Mouse (Mus musculus) forelimb bud, embryonic 11.5 days (tissue): ENCODE measurements around the gene Prpf40a.

ENCODE experiments used
- DNase-seq: peaks from one replicate; pipeline ENCODE4 v3.0.0-alpha.2; 2012; ENCODE audit warnings: low read depth, low spot score

The Prpf40a gene

DNA sequence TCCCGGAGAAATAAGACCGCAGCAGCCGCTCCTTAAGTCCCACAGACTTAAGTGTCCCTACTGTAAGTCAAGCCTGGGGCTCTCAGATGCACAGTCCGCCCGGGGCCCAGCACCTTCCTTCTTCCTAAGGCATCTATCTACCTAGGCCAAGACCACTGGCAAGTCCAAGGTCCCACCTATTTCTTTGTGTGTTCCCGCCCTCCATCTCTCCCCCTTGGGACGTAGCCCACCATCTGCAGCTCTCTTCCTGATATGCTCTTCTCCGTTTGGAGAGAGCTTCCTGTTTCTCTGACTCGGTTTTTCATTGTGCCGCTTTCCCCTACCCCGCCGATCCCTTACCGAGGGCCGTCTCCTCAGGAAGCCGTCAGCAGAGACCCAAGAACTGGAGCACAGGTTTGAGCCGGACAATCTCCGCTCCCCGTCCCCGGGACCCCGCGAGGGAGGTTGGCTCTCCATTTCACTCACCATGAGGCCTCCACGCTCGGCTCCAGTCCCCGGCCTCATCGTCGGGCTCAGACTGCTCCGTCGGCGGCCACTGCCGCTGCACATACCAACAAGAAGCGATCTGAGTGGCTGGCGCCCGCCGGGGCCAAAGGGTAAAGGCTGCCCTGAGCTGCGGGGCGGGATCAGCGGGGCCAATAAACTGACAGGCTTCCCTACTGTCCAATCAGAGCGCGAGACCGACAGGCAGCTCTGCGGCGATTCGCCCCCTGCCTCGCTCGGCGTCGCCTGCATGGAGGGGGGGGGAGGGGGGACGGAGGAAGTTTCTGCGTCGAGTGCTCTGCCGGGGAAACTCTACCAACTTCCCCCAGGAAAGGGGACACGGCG is at the start of gene Prpf40a:
Gene Prpf40a (minus strand): TSS at position 601 of the 828 bp plus-strand sequence.
- peak; percentile 99 for DNase-seq

DNA sequence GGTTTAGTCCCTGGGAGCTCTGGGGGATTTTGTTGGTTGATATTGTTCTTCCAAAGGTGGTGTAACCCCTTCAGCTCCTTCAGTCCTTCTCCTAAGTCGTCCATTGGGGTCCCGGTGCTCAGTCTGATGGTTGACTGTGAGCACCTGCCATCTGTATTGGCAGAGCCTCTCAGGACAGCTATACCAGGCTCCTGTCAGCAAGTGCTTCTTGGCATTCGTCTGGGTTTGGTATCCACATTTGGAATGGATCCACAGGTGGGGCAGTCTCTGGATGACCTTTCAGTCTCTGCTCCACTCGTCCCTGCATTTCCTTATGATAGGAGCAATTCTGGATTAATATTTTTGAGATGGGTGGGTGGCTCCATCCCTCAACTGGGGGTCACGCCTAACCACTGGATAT is 31.2 kb upstream of the Prpf40a start:
- DNase-seq = no peak

DNA sequence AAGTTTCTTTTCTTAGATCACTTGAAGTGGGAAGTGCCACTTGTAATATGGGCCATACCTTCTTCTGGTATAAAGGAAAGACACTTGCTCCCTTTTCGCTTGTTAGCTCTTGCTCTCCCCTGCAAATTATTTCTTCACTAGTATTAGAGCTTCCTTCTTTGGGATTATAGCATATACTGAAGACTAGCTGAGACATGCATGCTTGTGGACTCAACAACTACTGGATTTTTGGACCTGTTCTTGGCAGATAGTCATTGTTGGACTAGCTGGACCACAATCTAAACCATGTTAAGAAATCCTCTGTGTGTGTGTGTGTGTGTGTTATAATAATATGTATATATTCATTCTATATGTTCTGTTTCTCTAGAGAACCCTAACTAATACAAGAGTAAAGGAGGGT is 22.4 kb upstream of the Prpf40a start:
- no peak for DNase-seq

DNA sequence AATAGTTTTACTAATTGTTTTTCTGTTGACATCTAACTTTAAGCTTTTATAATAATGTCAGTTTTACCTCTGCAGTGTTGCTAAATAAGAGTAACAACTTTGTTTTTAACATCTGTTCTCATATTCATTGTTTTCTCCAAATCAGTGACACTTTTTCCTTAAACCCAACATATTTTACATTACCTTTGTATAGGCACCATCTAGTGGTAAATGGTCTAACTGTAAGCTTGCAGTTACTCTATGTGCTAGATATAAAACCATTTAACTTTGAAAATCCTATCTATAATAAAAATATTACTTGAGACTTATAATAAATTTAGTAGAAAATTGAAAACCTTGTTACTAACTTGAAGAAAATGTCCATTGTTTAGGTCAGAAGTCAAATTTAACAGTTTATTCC is 15.7 kb upstream of the Prpf40a start:
- no peak for DNase-seq

DNA sequence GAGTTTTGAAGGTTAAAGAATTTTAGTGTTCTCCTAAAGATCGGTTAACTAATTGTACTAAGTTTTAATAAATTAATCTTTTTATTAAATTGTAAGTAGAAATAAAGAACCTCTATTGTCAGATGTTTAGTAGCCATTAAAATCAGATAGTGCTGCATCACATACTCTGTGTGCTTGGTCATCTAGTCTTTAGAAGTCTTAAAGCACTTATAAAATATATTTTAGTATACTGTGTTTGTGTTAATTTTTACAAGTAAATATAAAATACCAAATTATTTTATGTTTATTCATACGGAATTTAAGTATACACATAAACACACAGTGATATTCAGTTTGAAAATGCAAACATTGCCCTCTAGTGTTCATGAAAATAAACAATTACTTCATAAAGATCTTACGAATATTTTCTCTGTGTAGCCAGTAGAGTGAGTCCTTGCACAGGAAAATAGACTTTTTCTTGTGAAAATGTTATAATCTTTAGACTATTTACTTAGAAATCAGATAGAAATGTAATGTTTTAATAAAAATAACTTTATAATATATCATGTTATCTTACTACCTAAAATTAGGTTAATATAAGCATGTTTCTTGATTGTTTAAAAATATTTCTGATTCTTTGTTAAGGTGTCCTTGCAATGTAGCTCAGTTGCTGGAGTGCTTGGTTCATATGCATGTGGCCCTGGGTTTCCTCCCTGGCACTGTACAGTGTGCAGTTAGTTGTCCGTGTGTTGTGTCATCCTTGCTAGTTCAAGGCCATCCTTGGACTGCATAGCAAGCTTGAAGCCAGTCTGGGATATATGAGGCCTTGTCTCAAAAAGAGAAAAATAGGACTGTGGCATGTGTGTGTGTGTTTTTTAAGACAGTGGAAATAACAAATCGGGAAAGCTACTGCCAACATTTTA is 13.5 kb upstream of the Prpf40a start:
- DNase-seq = no peak

DNA sequence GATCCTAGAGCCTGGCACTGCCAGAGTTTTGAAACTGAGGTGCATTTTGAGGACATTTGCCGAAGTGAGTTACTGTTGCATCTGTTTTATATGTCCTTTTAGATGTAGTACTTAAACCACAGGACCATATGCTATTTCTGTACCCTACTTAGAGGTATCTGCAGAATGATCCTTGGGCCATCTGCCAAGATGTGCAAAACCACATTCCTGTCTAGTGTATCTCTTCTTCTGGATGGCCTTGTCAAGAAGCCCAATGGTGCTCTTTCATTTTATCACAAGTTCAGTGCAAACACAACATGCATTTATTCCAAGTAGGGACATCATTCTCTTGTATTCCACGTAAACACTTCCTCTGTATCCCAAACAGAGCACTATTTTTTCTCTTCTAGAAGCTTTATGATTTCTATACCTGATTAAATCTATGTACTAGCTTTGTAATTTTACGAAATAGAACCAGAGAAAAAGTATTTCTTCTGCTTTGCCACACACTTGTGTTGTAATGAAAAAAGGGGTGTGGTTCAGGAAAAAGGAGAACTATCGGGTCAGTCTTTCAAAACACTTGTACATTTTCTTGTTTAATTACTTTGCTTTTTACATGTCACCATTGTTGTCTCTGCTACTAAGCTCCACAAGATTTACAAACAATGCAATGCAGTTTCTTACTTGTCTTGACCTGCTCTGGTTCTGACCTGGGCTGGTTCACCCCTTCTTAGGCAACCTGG is 9.2 kb upstream of the Prpf40a start:
- no peak for DNase-seq

DNA sequence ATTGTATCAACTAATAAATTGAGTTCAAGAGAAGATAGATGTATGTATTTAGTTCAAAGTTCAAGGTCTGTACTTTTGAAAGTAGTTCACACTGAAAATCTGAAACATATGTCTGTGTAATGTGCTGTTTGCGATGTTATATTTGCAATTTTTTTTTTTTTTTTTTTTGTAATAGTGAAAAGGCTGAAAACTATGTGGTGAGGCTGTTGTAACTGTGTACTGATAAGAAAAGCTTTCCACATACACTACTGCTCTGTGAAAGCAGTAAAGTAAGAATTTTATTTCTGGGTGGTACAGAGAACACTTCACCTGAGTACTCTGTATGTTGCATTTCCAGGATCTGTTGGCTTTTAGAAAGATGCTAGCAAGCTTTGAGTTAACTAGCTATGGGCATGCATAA is 8.1 kb upstream of the Prpf40a start:
- no peak for DNase-seq

DNA sequence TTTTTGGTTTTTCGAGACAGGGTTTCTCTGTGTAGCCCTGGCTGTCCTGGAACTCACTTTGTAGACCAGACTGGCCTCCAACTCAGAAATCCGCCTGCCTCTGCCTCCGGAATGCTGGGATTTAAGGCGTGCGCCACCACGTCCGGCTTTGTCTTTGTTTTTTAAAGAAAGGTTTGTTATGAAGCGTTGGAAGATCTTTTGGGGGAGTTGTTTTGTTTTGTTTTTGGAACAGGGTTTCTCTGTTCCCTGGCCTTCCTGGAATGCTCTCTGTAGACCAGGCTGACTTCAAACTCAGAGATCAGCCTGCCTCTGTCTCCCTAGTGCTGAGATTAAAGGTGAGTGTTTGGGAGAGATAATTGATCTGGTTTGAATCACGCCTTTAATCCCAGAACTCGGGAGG is 5.3 kb upstream of the Prpf40a start:
- no peak for DNase-seq

DNA sequence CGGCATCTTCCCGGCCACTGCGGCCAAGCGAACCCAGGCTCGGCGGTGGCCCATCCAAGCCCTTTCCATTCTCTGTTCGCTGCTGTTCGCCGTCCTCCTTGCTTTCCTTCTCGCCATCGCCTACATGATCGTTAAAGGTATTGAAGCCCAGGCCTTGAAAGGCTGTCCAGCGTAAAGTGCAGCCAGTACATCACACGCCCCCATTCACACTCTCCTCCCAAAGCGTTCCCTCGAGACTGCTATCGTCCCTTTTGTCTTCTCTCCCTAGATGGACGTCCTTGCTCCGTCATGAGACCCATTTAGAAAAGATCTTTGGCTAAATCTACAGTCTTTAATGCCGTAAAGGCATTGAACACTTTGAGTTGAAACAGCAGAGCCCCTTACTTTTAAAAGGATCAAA is 1.3 kb upstream of the Prpf40a start:
- peak; percentile 26 for DNase-seq

DNA sequence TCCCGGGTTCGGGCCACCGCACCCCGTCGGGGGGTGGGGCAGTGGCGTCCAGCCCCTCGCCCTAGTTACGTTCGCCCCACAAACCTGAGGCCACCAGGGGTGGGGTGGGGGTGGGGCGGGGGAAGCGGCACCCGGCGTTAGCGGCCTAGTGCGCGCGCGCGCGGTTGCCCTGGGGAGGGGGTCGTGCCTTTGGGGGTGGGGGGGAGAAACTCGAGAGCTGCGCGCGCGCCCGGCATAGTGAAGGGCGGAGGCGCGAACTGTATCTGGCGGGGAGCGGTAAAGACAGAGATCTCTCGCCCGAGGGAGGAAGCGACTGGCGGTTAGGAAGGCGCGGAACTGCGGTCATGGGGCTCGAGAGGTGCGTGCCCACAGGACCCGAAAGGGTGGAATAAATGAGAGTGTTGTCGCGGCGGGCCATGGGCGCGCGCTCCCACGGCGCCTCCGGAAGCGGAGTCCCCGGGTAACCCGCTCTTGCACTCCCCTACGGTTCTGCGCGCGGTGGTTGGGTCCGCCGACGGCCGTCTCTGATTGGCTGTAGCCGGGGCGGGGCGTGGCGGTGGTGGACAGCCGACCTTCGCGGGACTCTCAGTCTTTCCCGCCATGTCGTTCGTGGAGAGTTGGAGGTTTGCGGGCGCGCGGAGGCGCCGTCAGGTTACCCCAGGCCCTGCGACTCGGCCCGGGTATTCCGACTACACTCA is 588 bp upstream of the Prpf40a start, which contains the start of gene Arl6ip6:
Gene Arl6ip6 (plus strand): TSS at position 204 of the 698 bp plus-strand sequence.
- peak; percentile 91 for DNase-seq

DNA sequence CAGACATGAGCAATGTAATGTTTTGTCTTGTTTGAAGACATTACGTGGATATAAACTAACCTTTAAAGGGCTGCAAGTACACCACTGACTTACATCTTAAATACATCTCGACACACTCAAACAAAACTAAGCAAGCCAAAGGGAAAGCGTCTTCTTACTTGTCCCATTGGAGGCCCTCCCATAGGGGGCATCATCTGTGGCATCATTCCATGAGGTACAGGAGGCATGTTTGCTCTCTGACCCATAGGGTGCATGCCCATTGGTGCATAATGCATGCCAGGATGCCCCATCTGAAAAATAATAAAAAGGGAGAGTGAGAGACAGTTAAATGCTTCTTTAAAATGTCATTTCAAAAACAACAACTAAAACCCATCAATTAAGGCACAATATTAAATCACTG is 1.3 kb downstream of the Prpf40a start:
- DNase-seq = peak; percentile 23

DNA sequence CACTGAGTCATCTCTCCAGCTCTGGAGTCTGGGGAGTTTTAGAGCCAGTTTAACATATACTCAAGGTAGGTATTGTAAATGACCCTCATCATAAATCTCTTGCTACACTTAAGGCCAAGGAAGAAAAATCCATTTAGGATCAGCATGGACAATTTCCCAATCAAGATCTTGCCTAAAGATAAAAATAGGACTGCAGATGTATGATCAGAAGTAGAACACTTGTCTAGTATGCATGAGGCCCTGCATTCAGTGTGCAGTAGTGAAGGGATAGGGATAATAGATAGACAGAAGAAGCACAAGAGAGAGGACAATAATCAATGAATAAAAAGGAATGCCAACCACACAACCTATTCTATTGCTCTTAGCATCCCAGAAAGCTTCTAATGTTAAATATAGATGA is 11.2 kb downstream of the Prpf40a start:
- DNase-seq = no peak

DNA sequence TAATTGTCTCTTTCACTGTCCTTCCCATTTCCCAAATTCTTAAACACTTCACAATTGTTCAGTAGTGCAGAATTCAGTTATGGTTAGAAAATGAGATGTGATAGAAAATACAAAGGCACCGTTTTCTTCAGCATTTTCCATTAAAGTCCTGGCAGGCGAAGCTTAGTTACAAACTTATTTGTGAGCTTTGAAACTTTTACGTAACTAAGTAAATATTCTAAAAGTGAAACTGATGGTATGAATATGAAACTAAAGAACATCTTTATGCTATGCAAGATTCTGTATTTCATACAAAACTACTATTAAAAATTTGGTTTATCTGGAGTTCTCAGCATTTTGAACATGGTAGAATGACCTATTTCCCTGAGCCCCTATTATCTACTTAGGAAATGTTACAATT is 12.1 kb downstream of the Prpf40a start:
- DNase-seq = no peak

DNA sequence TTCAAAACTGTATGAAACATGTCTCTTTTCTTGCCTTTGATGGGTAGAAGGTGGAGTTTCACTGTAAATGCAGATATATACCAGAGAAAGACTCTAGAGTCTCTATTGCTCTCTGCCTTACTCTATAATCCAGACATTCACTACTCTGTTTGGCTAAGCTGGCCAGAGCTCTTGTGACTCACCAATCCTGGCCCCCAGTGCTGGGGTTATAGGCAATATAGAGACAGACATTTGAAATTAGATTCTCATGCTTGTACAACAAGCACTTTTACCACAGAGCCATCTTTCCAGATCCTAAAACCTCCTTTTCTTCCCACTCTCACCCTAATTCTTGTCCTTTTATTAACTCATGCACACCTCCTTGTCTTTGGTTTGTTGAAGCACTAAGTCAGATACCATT is 17.1 kb downstream of the Prpf40a start:
- DNase-seq = no peak

DNA sequence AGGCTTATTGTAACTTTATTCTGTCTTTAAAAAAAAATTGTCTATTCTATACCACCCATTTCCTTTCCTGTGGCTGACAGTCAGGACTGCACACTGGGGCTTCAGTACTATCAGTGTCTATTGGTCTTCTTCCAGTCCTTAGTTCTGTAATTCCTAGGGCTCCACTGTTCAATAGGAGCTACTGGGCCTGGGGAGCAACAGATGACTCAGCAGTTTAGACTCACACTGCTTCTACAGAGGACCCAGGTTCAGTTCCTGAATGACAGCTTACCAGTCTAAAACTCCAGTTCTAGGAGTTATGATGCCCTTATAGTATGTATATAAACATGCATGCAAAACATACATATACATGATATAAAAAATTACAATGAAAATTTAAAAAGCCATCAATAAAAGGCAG is 44.2 kb downstream of the Prpf40a start:
- DNase-seq = no peak

DNA sequence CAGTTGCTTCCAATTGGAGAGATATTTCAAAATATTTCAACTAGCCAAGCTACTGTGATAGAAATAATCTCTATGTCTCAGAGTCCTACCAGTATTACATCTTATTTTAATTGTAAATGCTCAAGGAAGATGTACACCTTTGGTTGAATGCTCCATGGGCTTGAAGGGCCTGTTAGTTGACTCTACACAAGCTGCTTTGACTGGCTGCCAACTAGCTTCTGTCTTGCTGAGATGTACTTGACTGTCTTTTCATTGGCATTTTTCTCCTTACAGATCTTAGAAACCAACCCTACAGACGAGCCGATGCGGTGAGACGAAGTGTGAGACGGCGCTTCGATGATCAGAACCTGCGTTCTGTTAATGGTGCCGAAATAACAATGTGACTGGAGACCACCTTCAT is 59.5 kb downstream of the Prpf40a start:
- no peak for DNase-seq

DNA sequence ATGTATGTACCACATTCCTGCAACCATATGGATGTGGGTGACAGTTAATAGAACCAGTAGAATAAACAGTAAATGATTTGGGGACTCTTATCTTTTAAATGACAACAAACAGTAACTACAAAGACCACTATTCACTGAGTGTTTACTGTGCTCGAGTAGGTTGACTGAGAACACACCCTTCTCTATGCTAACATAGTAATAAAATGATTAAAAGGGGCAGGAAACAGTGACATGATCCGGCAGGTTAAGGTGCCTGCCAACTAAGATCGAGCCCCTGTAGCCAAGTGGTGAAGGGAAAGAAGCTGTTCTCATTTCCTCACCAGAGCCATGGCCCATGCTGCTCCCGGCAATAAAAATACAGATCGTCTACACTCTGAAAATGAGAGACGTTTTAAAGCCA is 62.0 kb downstream of the Prpf40a start:
- no peak for DNase-seq

DNA sequence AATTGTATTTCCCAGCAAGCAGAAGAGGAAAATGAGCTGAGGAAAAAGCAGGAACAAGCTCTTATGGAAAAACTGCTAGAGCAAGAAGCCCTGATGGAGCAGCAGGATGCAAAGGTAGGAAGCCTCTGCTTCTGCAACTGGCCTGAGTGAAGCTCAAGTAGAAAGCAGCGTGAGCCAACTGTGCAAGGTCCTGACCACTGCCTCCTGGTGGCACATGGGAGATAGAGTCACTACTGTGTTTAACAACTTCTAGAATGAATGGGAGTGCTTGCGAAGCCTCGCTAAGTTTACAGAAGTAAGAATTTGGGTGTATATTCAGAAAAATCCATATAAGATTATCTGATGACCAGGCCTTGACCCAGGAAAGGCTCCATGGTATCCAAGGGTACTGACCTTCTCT is 65.1 kb downstream of the Prpf40a start:
- DNase-seq = peak; percentile 7

DNA sequence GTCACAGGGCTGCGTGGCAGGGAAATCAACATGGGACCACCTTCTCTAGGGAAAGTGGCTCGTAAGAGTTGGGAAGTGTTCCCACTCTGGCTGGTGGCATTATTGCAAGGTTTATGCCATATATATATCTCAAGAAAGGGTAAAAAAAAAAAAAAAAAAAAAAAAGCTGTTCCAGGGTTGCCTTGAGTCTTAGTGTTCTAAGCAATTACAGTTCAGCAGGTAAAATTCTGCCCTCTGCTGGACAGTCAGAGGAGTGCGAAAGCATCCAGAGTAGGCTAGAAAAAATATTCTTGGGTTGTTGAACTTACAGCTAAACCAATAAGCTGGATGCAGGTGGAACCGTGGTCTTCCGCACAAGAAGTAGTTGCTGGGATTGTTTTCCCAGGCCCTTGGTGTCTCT is 69.3 kb downstream of the Prpf40a start:
- peak; percentile 61 for DNase-seq

DNA sequence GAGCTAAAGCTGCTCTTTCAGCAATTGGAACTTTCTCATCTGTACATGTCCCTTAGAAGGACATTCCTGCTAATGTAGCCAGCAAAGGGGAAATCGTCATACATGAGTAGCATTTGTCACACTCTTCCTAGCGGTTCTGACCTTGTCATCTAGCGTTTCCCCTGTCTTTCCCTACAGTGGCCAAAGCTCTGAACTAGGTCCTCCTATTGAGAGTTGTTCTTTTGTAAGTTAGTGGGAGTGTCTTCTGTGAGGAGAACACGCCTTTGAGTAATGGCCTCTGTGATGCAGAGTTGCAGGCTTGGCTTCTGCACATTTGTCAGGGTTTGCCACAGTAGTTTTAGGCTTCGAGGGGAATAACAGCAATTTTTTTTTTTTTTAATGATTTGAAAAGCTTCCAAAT is 82.5 kb downstream of the Prpf40a start:
- no peak for DNase-seq

DNA sequence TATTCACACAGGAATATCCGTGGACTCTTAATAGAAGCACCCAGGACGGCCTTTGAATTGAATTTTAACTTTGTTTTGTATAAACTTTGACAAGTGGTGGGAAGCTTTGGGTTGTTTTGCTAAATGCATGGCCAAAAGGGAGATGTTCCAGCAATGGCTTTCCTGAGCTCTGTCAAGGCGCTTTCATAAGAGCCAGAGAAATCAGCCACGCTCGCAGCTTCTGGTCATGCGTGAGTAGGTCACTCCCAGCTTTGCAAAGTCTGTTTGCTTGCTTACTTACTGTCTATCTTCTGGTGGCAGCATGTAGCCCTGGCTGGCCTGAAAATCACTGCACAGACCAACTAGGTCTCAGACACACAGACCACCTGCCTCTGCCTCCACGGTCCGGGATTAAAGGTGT is 84.6 kb downstream of the Prpf40a start:
- DNase-seq = no peak
